Mouse (Mus musculus) CH12.LX (cell line): ENCODE measurements around the gene Gm16181. TPM values are rescaled to one million over a fixed set of nuclear protein-coding genes. Genes with fewer than 3 reads are reported as not detected.

Experiments
- DNase-seq: peaks from one replicate; pipeline ENCODE4 v3.0.0-alpha.2; 2013; ENCODE audit errors: extremely low read depth
- H3K27ac ChIP-seq: 2 replicates; pipeline ENCODE4 v1.5.1; 2012; ENCODE audit warnings: low read depth, mild to moderate bottlenecking, control low read depth, moderate library complexity; ENCODE audit not compliant: insufficient read depth
- H3K27me3 ChIP-seq: replicated peaks from 2 replicates; pipeline ENCODE3; 2012; ENCODE audit warnings: inconsistent platforms
- H3K36me3 ChIP-seq, 2 experiments: replicated peaks in 1 of 2; 2 replicates each; pipeline versions ENCODE3 to v1.6.1; 2012; ENCODE audit warnings: inconsistent platforms in 1 of 2, low read length in 1 of 2, mild to moderate bottlenecking in 1 of 2, mixed read lengths in 1 of 2, moderate library complexity in 1 of 2; ENCODE audit not compliant: control insufficient read depth in 1 of 2, insufficient read depth in 1 of 2
- H3K4me1 ChIP-seq, 2 experiments: 2 replicates each; pipeline ENCODE4 v1.6.1; 2012; ENCODE audit warnings: inconsistent platforms in 1 of 2, moderate library complexity in 1 of 2; ENCODE audit not compliant: insufficient read depth in 2 of 2, control insufficient read depth in 1 of 2
- H3K4me2 ChIP-seq: 2 replicates; pipeline ENCODE4 v1.6.1; 2012; ENCODE audit warnings: low read depth, mild to moderate bottlenecking, control low read depth; ENCODE audit not compliant: poor library complexity, insufficient read depth, severe bottlenecking
- H3K4me3 ChIP-seq, 3 experiments: fragments of 150-350 bp in 1 of 3; sonication (generic) in 1 of 3; replicated peaks in 1 of 3; 2 replicates each; pipeline versions ENCODE3 to v1.5.1; 2011 to 2012; ENCODE audit warnings: low read depth in 2 of 3, low read length in 2 of 3, mild to moderate bottlenecking in 2 of 3, moderate library complexity in 2 of 3, control low read depth in 1 of 3, improper control_type of control experiment in 1 of 3, inconsistent platforms in 1 of 3, mixed read lengths in 1 of 3; ENCODE audit not compliant: poor library complexity in 1 of 3
- H3K79me2 ChIP-seq: replicated peaks from 2 replicates; pipeline ENCODE4 v1.6.1; 2012; ENCODE audit warnings: mild to moderate bottlenecking, moderate library complexity; ENCODE audit not compliant: control insufficient read depth, poor library complexity, insufficient read depth, severe bottlenecking; ENCODE audit errors: extremely low read depth
- H3K9ac ChIP-seq: 2 replicates; pipeline ENCODE4 v1.6.1; 2012; ENCODE audit warnings: low read depth, mild to moderate bottlenecking, control low read depth, moderate library complexity; ENCODE audit not compliant: insufficient read depth
- H3K9me3 ChIP-seq: replicated peaks from 2 replicates; pipeline ENCODE3; 2012; ENCODE audit warnings: low read length, inconsistent platforms, mixed read lengths
- CHD2 ChIP-seq: IDR thresholded peaks from 2 replicates; pipeline ENCODE4 v1.6.1; 2011; ENCODE audit warnings: low read length, improper control_type of control experiment
- CTCF ChIP-seq, 2 experiments: IDR thresholded peaks in 1 of 2; conservative IDR thresholded peaks in 1 of 2; 2 replicates each; pipeline ENCODE4 v1.5.1; 2011 to 2012; ENCODE audit warnings: low read depth in 2 of 2, low read length in 2 of 2, improper control_type of control experiment in 1 of 2, inconsistent platforms in 1 of 2, mild to moderate bottlenecking in 1 of 2, moderate library complexity in 1 of 2
- ETS1 ChIP-seq: conservative IDR thresholded peaks from 2 replicates; pipeline ENCODE4 v1.6.1; 2012; ENCODE audit warnings: low read depth, mild to moderate bottlenecking, inconsistent platforms, low read length, improper control_type of control experiment, moderate library complexity
- IRF4 ChIP-seq: IDR thresholded peaks from 2 replicates; pipeline ENCODE4 v1.6.1; 2014; ENCODE audit warnings: low read depth, mild to moderate bottlenecking, inconsistent platforms, low read length, improper control_type of control experiment
- MAFK ChIP-seq: IDR thresholded peaks from 2 replicates; pipeline ENCODE4 v1.6.1; 2011; ENCODE audit warnings: low read length, improper control_type of control experiment; ENCODE audit not compliant: insufficient replicate concordance
- MAX ChIP-seq: IDR thresholded peaks from 2 replicates; pipeline ENCODE4 v1.6.1; 2011; ENCODE audit warnings: low read length, improper control_type of control experiment
- MAZ ChIP-seq: IDR thresholded peaks from 2 replicates; pipeline ENCODE4 v1.6.1; 2012; ENCODE audit warnings: low read depth, mild to moderate bottlenecking, inconsistent platforms, low read length, improper control_type of control experiment, moderate library complexity
- MEF2A ChIP-seq: IDR thresholded peaks from 2 replicates; pipeline ENCODE4 v1.6.1; 2014; ENCODE audit warnings: low read depth, mild to moderate bottlenecking, inconsistent platforms, low read length, improper control_type of control experiment, borderline replicate concordance
- MXI1 ChIP-seq: IDR thresholded peaks from 2 replicates; pipeline ENCODE4 v1.6.1; 2011; ENCODE audit warnings: mild to moderate bottlenecking, low read depth, low read length, improper control_type of control experiment
- MYC ChIP-seq: IDR thresholded peaks from 2 replicates; pipeline ENCODE4 v1.6.1; 2011; ENCODE audit warnings: low read depth, mild to moderate bottlenecking, improper control_type of control experiment, low read length
- PAX5 ChIP-seq: IDR thresholded peaks from 2 replicates; pipeline ENCODE4 v1.6.1; 2012; ENCODE audit warnings: low read length, inconsistent platforms, mixed read lengths
- POLR2A ChIP-seq: IDR thresholded peaks from 2 replicates; pipeline ENCODE4 v1.6.1; 2011; ENCODE audit warnings: low read depth, mild to moderate bottlenecking, improper control_type of control experiment, low read length
- POLR2AphosphoS2 ChIP-seq: IDR thresholded peaks from 2 replicates; pipeline ENCODE4 v1.6.1; 2011; ENCODE audit warnings: low read depth, low read length, improper control_type of control experiment
- RAD21 ChIP-seq: IDR thresholded peaks from 2 replicates; pipeline ENCODE4 v1.6.1; 2011; ENCODE audit warnings: low read depth, mild to moderate bottlenecking, low read length, improper control_type of control experiment, moderate library complexity
- SIN3A ChIP-seq: IDR thresholded peaks from 2 replicates; pipeline ENCODE4 v1.6.1; 2012; ENCODE audit warnings: low read length, improper control_type of control experiment, inconsistent platforms
- SMC3 ChIP-seq: IDR thresholded peaks from 2 replicates; pipeline ENCODE4 v1.6.1; 2011; ENCODE audit warnings: low read depth, low read length, improper control_type of control experiment
- TCF12 ChIP-seq: IDR thresholded peaks from 2 replicates; pipeline ENCODE4 v1.6.1; 2014; ENCODE audit warnings: low read depth, mild to moderate bottlenecking, inconsistent platforms, low read length, improper control_type of control experiment
- ZC3H11A ChIP-seq: IDR thresholded peaks from 2 replicates; pipeline ENCODE4 v1.6.1; 2012; ENCODE audit warnings: low read depth, mild to moderate bottlenecking, inconsistent platforms, low read length, improper control_type of control experiment
- ZMIZ1 ChIP-seq: IDR thresholded peaks from 2 replicates; pipeline ENCODE4 v1.6.1; 2012; ENCODE audit warnings: low read depth, mild to moderate bottlenecking, inconsistent platforms, low read length, improper control_type of control experiment
- ZNF384 ChIP-seq: IDR thresholded peaks from 2 replicates; pipeline ENCODE4 v1.6.1; 2012; ENCODE audit warnings: low read depth, low read length, improper control_type of control experiment, inconsistent platforms
- dilution Hi-C: fragments of 300-500 bp; cut with MboI; formaldehyde crosslinking; loops from 2 replicates; pipeline ENCODE4 v1.14.3; 2020; ENCODE audit warnings: low sequenced_read_pairs; ENCODE audit not compliant: extremely low pct_unique_long_range_greater_than_20kb, extremely low pct_ligation_motif_present
- in situ Hi-C: fragments of 300-500 bp; cut with MboI; formaldehyde crosslinking; loops from 3 replicates; pipeline ENCODE4 v1.14.3; 2019; ENCODE audit warnings: low sequenced_read_pairs, low pct_ligation_motif_present, low pct_unique_long_range_greater_than_20kb, mixed read lengths
- polyA plus RNA-seq: library from polyadenylated mRNA; unstranded; fragments of >175 nt; gene quantifications from 2 replicates; pipeline ENCODE4 v1.2.1, GENCODE M21; 2012; ENCODE audit warnings: low read depth; ENCODE audit not compliant: insufficient read length
- total RNA-seq, 2 experiments: library from RNA; depleted of rRNA; stranded (reverse); fragments of 300-350 nt in 1 of 2; fragments of >200 nt in 1 of 2; gene quantifications; 2 replicates each; pipeline ENCODE4 v1.2.3; 2012 to 2014

Gm16181 gene
- total and polyA plus RNA-seq, 3 experiments, result not detected

DNA sequence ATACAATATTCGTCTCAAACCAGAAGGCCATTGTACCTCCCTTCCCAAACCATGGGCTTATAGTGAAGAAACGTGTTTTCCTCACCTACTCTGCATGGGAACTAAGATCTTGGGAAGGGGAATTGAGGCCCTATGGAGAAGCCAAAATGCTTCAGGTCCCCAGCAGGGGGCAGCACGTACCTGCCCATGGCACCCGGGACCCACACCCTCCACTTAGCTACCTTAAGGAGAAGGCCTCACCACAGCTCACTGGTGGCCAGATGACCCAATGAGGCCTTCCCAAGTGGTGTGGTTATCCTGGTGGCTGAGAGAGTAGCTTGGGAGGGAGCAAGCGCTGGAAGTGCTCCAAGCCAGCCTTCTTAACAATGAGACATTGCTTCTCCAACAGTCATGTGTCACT, 42.1 kb upstream of the Gm16181 start:
- DNase-seq, result peak; percentile 68
- in situ Hi-C loops, result no loop called here
- no peaks in the 10 kb centered on the region for H3K9me3 ChIP-seq
- H3K36me3 ChIP-seq, result no peaks in the 10 kb centered on the region
- H3K4me3 ChIP-seq, result no peak overlapping the region
- H3K4me2 ChIP-seq, result no peak overlapping the region
- H3K79me2 ChIP-seq, result no peaks in the 10 kb centered on the region
- H3K9ac ChIP-seq, result no peak overlapping the region
- TF ChIP-seq MAFK (no peak), ZC3H11A (peak; percentile 99), SMC3 (peak; percentile 100), MEF2A (peak; percentile 68; the same call in 1 of the 2 replicates), MXI1 (peak; percentile 46; the same call in 1 of the 2 replicates), MYC (peak; percentile 34; the same call in 1 of the 2 replicates), POLR2AphosphoS2 (no peak), MAX (no peak), POLR2A (no peak), CTCF (conservative IDR thresholded peaks at IDR 0.05 in 1 of 2, IDR thresholded peaks at IDR 0.05 in 1 of 2; ENCODE audit: low read depth in 2 of 2, low read length in 2 of 2) (peak; percentile 83 to 98), RAD21 (peak; percentile 98), TCF12 (peak; percentile 53; the same call in 1 of the 2 replicates), MAZ (peak; percentile 68; the same call in 1 of the 2 replicates), ZNF384 (0 out of 2 replicates have a peak, but pooled peaks have one; percentile 19), IRF4 (peak; percentile 17; the same call in 1 of the 2 replicates), CHD2 (no peak), ZMIZ1 (no peak), SIN3A (peak; percentile 55; the same call in 1 of the 2 replicates)
- no peaks in the 10 kb centered on the region for H3K27me3 ChIP-seq
- no peak overlapping the region for H3K27ac ChIP-seq
- dilution Hi-C loops, result no loop called here
- peaks cover 12 to 39% of the 10 kb centered on the region in 2 experiments for H3K4me1 ChIP-seq

DNA sequence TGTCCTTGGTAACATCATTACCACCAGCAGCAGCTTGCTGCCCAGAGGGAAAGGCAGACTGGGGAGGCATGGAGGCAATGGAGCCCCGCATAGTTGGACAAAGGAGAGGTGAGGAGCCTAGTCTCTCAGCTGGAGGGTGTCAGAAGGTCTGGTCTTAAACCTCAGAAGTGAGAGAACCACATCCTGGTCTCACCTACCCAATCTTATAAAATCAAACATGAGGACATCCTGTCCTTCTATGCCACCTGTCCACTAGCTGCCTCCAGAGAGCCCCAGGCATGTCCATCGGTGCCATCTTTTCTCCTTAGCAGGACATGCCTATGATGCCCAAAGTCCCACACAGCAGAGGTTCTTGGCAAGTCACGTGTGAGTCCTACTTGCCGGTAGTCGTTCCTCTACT, 40.5 kb upstream of the Gm16181 start:
- H3K36me3 ChIP-seq, result peaks cover 0 to 11% of the 10 kb centered on the region in 2 experiments
- H3K9me3 ChIP-seq, result no peaks in the 10 kb centered on the region
- in situ Hi-C loops, result no loop called here
- no peak for TF ChIP-seq IRF4
- TF ChIP-seq ZNF384, result no peak
- no peak for TF ChIP-seq POLR2AphosphoS2
- TF ChIP-seq ETS1, result no peak
- TF ChIP-seq MAZ, result no peak
- TF ChIP-seq SIN3A, result no peak
- no peak for TF ChIP-seq CHD2
- no peak for TF ChIP-seq PAX5
- TF ChIP-seq MYC, result no peak
- no peak overlapping the region for H3K4me2 ChIP-seq
- no peak overlapping the region for H3K9ac ChIP-seq
- no peak overlapping the region for H3K27ac ChIP-seq
- H3K27me3 ChIP-seq, result no peaks in the 10 kb centered on the region
- dilution Hi-C loops, result no loop called here
- no peaks in the 10 kb centered on the region for H3K79me2 ChIP-seq
- no peak overlapping the region for H3K4me3 ChIP-seq
- DNase-seq, result no peak
- H3K4me1 ChIP-seq, result peaks cover 11 to 43% of the 10 kb centered on the region in 2 experiments
